In genomic region chr9:5485258-5485657, GRCm38 (mm10) we compare ENCODE assay signal across 23 mouse cellular contexts.
"Had no signal": no experiment of that assay in that cellular context is flagged by ENCODE, and none has a peak within 500 bp of the region (broad histone marks: within the 10 kb centered on the region; RNA-seq: fewer than 3 reads in every experiment).

No protein-coding gene starts in this region.

- ATAC-seq: hindbrain, postnatal 0 days; liver, embryonic 12.5 days had no signal

- H3K9ac ChIP-seq: heart, embryonic 13.5 days; heart, embryonic 15.5 days; hindbrain, embryonic 13.5 days; hindbrain, embryonic 15.5 days; kidney, embryonic 15.5 days; limb, embryonic 13.5 days; limb, embryonic 15.5 days; liver, embryonic 12.5 days; liver, embryonic 14.5 days had no signal

- H3K4me1 ChIP-seq: heart, embryonic 10.5 days; heart, embryonic 13.5 days; heart, embryonic 15.5 days; hindbrain, embryonic 13.5 days; hindbrain, embryonic 15.5 days; kidney, embryonic 15.5 days; limb, embryonic 13.5 days; limb, embryonic 15.5 days; liver, embryonic 12.5 days had no signal

- H3K4me3 ChIP-seq: heart, embryonic 10.5 days; heart, embryonic 13.5 days; heart, embryonic 15.5 days; hindbrain, embryonic 13.5 days; hindbrain, embryonic 15.5 days; kidney, embryonic 15.5 days; limb, embryonic 13.5 days; limb, embryonic 15.5 days; liver, embryonic 12.5 days had no signal

- H3K36me3 ChIP-seq: heart, embryonic 10.5 days; heart, embryonic 13.5 days; heart, embryonic 15.5 days; hindbrain, embryonic 13.5 days; hindbrain, embryonic 15.5 days; kidney, embryonic 15.5 days; limb, embryonic 13.5 days; limb, embryonic 15.5 days; liver, embryonic 12.5 days had no signal

- H3K9me3 ChIP-seq: heart, embryonic 10.5 days; heart, embryonic 13.5 days; heart, embryonic 15.5 days; hindbrain, embryonic 13.5 days; hindbrain, embryonic 15.5 days; limb, embryonic 13.5 days; limb, embryonic 15.5 days; liver, embryonic 12.5 days had no signal

- H3K27ac ChIP-seq: heart, embryonic 10.5 days; heart, embryonic 13.5 days; heart, embryonic 15.5 days; hindbrain, embryonic 13.5 days; hindbrain, embryonic 15.5 days; hindbrain, postnatal 0 days; kidney, embryonic 15.5 days; kidney, postnatal 0 days; limb, embryonic 13.5 days; limb, embryonic 15.5 days; liver, embryonic 12.5 days; liver, embryonic 14.5 days had no signal

- H3K27me3 ChIP-seq: heart, embryonic 13.5 days; heart, embryonic 15.5 days; hindbrain, embryonic 13.5 days; hindbrain, embryonic 15.5 days; kidney, embryonic 15.5 days; limb, embryonic 13.5 days; limb, embryonic 15.5 days; liver, embryonic 12.5 days had no signal

- H3K4me2 ChIP-seq: heart, embryonic 13.5 days; heart, embryonic 15.5 days; hindbrain, embryonic 13.5 days; hindbrain, embryonic 15.5 days; kidney, embryonic 15.5 days; limb, embryonic 13.5 days; limb, embryonic 15.5 days; liver, embryonic 12.5 days had no signal

- DNase-seq: gastrocnemius, postnatal 14 days; heart, adult 18-20 months; heart, postnatal 14 days; heart, postnatal 36 days; kidney, adult 11 months; kidney, adult 2 months; kidney, adult 9 months; kidney, postnatal 14 days; kidney, postnatal 36 days; layer of hippocampus, postnatal 36 days; left cerebral cortex, postnatal 4 days had no signal
